Mouse (Mus musculus): ENCODE measurements at regions not wholly inside any gene's neighbourhood (a gene's known extent, or its start where the extent isn't known, plus 50 kb on each side); places are given as distances from the start of the nearest gene placed in this dataset.

DNA sequence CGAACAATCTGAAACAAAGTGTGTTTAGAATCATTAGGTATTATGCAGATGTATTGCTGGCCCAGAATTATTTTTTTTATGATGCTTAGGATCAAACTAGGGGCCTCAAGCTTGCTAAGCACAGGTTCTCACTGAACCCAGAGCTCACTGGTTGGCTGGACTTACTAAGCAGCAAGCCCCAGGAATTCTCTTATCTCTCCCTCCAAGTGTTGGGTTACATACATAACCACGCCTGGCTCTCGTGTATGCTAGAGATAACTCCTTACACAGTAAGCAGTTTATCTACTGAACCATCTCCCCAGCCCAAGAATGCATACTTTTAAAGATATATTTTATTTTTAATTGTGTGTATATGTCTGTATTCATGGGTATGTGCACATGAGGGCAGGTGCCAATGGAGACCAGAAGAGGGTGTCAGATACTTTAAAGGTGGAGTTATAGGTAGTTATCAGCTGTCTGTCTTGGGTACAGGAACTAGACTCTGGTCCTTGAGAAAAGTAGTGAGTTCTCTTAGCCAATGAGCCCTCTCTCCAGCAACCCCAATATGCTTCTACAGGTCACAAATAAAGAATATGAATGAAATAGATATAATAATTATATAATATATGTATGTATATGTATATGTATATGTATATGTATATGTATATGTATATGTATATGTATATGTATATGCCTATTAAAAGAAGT, 86.0 kb upstream of the Xpo1 start:
- no peak for TF ChIP-seq CTCF (IDR thresholded peaks at IDR 0.05)
- TF ChIP-seq EP300 (IDR thresholded peaks at IDR 0.05): no peak
